ENCODE assay signal across 16 mouse cellular contexts in the genomic region with DNA sequence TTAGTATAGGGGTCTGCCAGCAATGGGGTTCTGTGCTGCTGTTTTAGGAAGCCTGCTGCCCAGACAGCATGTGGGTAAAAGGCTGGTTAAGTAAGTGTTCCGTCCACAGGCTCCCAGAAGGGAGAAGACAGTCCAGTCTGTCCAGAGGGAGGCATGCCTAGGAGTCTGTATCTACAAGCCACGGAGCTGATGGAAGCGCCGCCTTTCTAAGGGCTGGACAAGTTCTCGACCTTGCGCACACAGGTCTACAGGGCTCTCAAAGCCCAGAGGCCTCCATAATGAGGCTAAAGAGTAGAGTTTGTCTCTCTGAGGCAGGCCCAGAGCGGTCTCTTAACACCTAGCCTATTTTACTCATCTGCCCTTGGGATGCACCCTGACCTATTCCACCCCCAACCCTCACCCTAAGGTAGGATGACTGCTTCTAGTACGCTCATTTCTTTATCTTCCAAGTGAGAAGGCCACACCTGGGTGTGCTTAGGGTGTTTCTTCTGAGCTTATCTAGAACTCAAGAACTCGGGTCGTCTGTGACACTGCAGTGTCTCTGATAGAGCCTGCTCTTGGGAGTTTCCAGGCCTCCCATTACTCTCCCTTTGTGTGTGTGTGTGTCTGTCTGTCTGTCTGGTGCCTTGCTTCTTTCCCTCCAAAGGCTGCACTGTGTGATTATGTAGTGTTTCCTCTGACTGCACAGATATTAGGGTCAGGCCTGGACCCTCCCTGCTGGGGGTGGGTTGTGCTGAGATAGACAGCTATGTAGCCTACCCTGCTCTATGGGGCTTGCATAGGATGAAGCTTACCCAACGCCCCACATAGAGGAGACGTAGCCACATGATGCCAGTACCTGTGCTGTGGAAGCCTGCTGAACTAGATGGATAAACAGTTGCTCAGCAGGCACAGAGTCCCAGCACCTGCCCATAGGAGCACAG. TPM values are rescaled to one million over a fixed set of nuclear protein-coding genes. Genes with fewer than 3 reads are reported as not detected.
DNase-seq lines count a peak whose midpoint lies in the region; ATAC-seq lines count a peak whose summit lies in the region.
"Had no signal": no experiment of that assay in that cellular context is flagged by ENCODE, and none has a peak within 500 bp of the region (broad histone marks: within the 10 kb centered on the region; RNA-seq: fewer than 3 reads in every experiment).

No protein-coding gene starts in this region.

- H3K27ac ChIP-seq in midbrain, embryonic 10.5 days (replicated peaks), result peak overlapping the region; percentile 49
- H3K27ac ChIP-seq in midbrain, embryonic 14.5 days (replicated peaks; ENCODE audit: low read depth, low read length), result no peak overlapping the region
- H3K27ac ChIP-seq in liver, embryonic 11.5 days (ENCODE audit: low read depth, low read length), result peak overlapping the region; percentile 95
- no peak overlapping the region for H3K27ac ChIP-seq in stomach, embryonic 16.5 days (ENCODE audit: low read length)
- H3K27ac ChIP-seq: hindbrain, embryonic 15.5 days; neural tube, embryonic 13.5 days had no signal

- H3K4me1 ChIP-seq in midbrain, embryonic 10.5 days, result peaks cover 28% of the 10 kb centered on the region
- H3K4me1 ChIP-seq in midbrain, embryonic 14.5 days (ENCODE audit: control insufficient read depth, insufficient read depth, low read length), result no peaks in the 10 kb centered on the region
- peaks cover 82% of the 10 kb centered on the region for H3K4me1 ChIP-seq in liver, embryonic 11.5 days (replicated peaks; ENCODE audit: control insufficient read depth, insufficient read depth, low read length)
- peaks cover 8% of the 10 kb centered on the region; the same call in 1 of the 2 replicates for H3K4me1 ChIP-seq in stomach, embryonic 16.5 days (ENCODE audit: control insufficient read depth, insufficient read depth, low read length)

- no peak overlapping the region for H3K4me3 ChIP-seq in midbrain, embryonic 10.5 days
- H3K4me3 ChIP-seq in midbrain, embryonic 14.5 days (replicated peaks; ENCODE audit: low read depth, low read length), result no peak overlapping the region
- H3K4me3 ChIP-seq in liver, embryonic 11.5 days (ENCODE audit: low read depth, low read length), result no peak overlapping the region
- no peak overlapping the region for H3K4me3 ChIP-seq in stomach, embryonic 16.5 days (replicated peaks; ENCODE audit: low read length)
- H3K4me3 ChIP-seq: hindbrain, embryonic 15.5 days; neural tube, embryonic 13.5 days had no signal

- no peak overlapping the region for H3K4me2 ChIP-seq in midbrain, embryonic 14.5 days (ENCODE audit: low read length)
- H3K4me2 ChIP-seq in liver, embryonic 11.5 days, result peak overlapping the region; percentile 52
- H3K4me2 ChIP-seq in stomach, embryonic 16.5 days (ENCODE audit: low read depth, low read length), result no peak overlapping the region
- H3K4me2 ChIP-seq: hindbrain, embryonic 15.5 days; neural tube, embryonic 13.5 days had no signal

- no peak overlapping the region for H3K9ac ChIP-seq in midbrain, embryonic 14.5 days (replicated peaks; ENCODE audit: low read length)
- H3K9ac ChIP-seq in liver, embryonic 11.5 days (ENCODE audit: low read depth, low read length), result peak overlapping the region; percentile 64
- no peak overlapping the region for H3K9ac ChIP-seq in stomach, embryonic 16.5 days (ENCODE audit: low read length)
- H3K9ac ChIP-seq: hindbrain, embryonic 15.5 days; neural tube, embryonic 13.5 days had no signal

- no peaks in the 10 kb centered on the region for H3K27me3 ChIP-seq in midbrain, embryonic 10.5 days (ENCODE audit: low read depth, poor library complexity, severe bottlenecking)
- no peaks in the 10 kb centered on the region for H3K27me3 ChIP-seq in midbrain, embryonic 14.5 days (ENCODE audit: control insufficient read depth, insufficient read depth, low read length)
- no peaks in the 10 kb centered on the region for H3K27me3 ChIP-seq in liver, embryonic 11.5 days (replicated peaks; ENCODE audit: control insufficient read depth, insufficient read depth, low read length)
- no peaks in the 10 kb centered on the region for H3K27me3 ChIP-seq in stomach, embryonic 16.5 days (ENCODE audit: control insufficient read depth, insufficient read depth, low read length)
- H3K27me3 ChIP-seq: hindbrain, embryonic 15.5 days; neural tube, embryonic 13.5 days had no signal

- DNase-seq in cerebellum, adult 9-11 months, result peak; percentile 13
- DNase-seq in cerebellum, postnatal 10 days, result no peak
- no peak for DNase-seq in midbrain, embryonic 10.5 days (ENCODE audit: low spot score)
- DNase-seq in midbrain, embryonic 14.5 days, result no peak
- DNase-seq in liver, embryonic 11.5 days (ENCODE audit: low spot score), result peak; percentile 57
- DNase-seq in retina, embryonic 14.5 days (ENCODE audit: low spot score), result no peak
- no peak for DNase-seq in right cerebral cortex, postnatal 4 days
- DNase-seq: adrenal gland, postnatal 25 days; left cerebral cortex, postnatal 4 days; right cerebral cortex, postnatal 14 days; thymus, postnatal 25 days had no signal

- H3K9me3 ChIP-seq in midbrain, embryonic 10.5 days (replicated peaks), result no peaks in the 10 kb centered on the region
- no peaks in the 10 kb centered on the region for H3K9me3 ChIP-seq in midbrain, embryonic 14.5 days (ENCODE audit: control insufficient read depth, low read length)
- no peaks in the 10 kb centered on the region for H3K9me3 ChIP-seq in liver, embryonic 11.5 days (ENCODE audit: control insufficient read depth, low read length)
- H3K9me3 ChIP-seq in stomach, embryonic 16.5 days (replicated peaks; ENCODE audit: control insufficient read depth, low read length), result no peaks in the 10 kb centered on the region
- H3K9me3 ChIP-seq: hindbrain, embryonic 15.5 days; neural tube, embryonic 13.5 days had no signal

- peaks cover 41% of the 10 kb centered on the region for H3K36me3 ChIP-seq in midbrain, embryonic 10.5 days
- no peaks in the 10 kb centered on the region for H3K36me3 ChIP-seq in midbrain, embryonic 14.5 days (ENCODE audit: control insufficient read depth, insufficient read depth, low read length)
- H3K36me3 ChIP-seq in liver, embryonic 11.5 days (ENCODE audit: control insufficient read depth, insufficient read depth, low read length), result peaks cover 3% of the 10 kb centered on the region; the same call in 1 of the 2 replicates
- H3K36me3 ChIP-seq in stomach, embryonic 16.5 days (ENCODE audit: control insufficient read depth, insufficient read depth, low read length), result no peaks in the 10 kb centered on the region
- H3K36me3 ChIP-seq: G1E; hindbrain, embryonic 15.5 days had no signal

- WGBS in midbrain, embryonic 10.5 days, result 92% methylated on average over 12 of the region's 12 CpGs
- 95% methylated on average over 12 of the region's 12 CpGs for WGBS in midbrain, embryonic 14.5 days
- WGBS in liver, embryonic 11.5 days, result 62% methylated on average over 12 of the region's 12 CpGs
- 80% methylated on average over 12 of the region's 12 CpGs for whole genome bisulfite sequencing in stomach, embryonic 16.5 days

- no peak for ATAC-seq in midbrain, embryonic 14.5 days (ENCODE audit: low FRiP score, low TSS enrichment)
- ATAC-seq in liver, embryonic 11.5 days (replicated peaks; ENCODE audit: low FRiP score), result peak; percentile 97
- ATAC-seq in stomach, embryonic 16.5 days (ENCODE audit: insufficient read depth, low FRiP score), result peak; percentile 59
- ATAC-seq: forebrain, embryonic 14.5 days had no signal

RNA-seq across cellular contexts. Expression of a gene that starts 8.3 kb away (rescaled TPM):
- 65.3 and 66.6 TPM in 2 replicates for polyA plus RNA-seq in midbrain, embryonic 10.5 days (2016; fragmentation: Nextera tagmentation; extraction: Ambion mirVana)
- polyA plus RNA-seq in midbrain, embryonic 14.5 days (2014; fragmentation: Nextera tagmentation; extraction: Ambion mirVana), result 74.4 and 76.9 TPM in 2 replicates
- polyA plus RNA-seq in liver, embryonic 11.5 days (2014; fragmentation: Nextera tagmentation; extraction: Ambion mirVana), result 81.9 and 84.0 TPM in 2 replicates
- polyA plus RNA-seq in stomach, embryonic 16.5 days (2015; fragmentation: Nextera tagmentation; extraction: Ambion mirVana), result 20.0 and 21.0 TPM in 2 replicates
- polyA plus RNA-seq: G1E had no signal

Comparison
In these comparisons a context has a peak if more than half of its experiments do, and no peak if none do; other contexts are left out.
1. DNase-seq: peak in cerebellum, adult 9-11 months (single experiment) and liver, embryonic 11.5 days (single experiment); none in cerebellum, postnatal 10 days (0 of 2), midbrain, embryonic 10.5 days (single experiment), midbrain, embryonic 14.5 days (single experiment), retina, embryonic 14.5 days (single experiment) and right cerebral cortex, postnatal 4 days (single experiment).
2. H3K27ac ChIP-seq: peak in midbrain, embryonic 10.5 days (single experiment) and liver, embryonic 11.5 days (single experiment); none in midbrain, embryonic 14.5 days (single experiment) and stomach, embryonic 16.5 days (single experiment).